Mouse (Mus musculus): ENCODE data around the gene Lrrc75b. TPM values are rescaled to one million over a fixed set of nuclear protein-coding genes. Genes with fewer than 3 reads are reported as not detected.

Lrrc75b gene
- total and polyA plus RNA-seq, 2 experiments: under 0.01 TPM; not detected in 1

DNA sequence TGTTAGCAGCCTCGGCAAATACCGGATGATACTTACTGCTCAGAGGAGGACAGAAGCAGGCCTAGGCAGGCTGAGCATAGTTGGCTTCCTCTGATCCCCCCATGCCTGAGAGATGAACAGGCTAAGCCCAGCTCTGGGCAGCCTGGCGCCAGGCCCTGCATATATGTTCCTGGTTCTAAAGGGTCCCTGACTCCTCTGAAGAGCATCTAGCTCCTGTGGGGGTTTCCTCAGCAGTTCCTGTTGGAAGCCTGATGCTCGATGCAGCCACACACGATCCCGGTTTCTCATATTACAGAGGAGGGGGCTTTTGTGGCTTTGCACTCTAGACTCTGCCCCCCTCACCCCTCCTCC is 394 bp upstream of the Lrrc75b start:
- no peak for DNase-seq (ENCODE audit: extremely low read depth, low read depth, low spot score)
- no peak for TF ChIP-seq CTCF (IDR thresholded peaks at IDR 0.05; ENCODE audit: low read depth, low read length)
- TF ChIP-seq POLR2A (IDR thresholded peaks at IDR 0.05; ENCODE audit: extremely low read depth, insufficient read depth, low read length): no peak
- peaks cover 9% of the 10 kb centered on the region for H3K27me3 ChIP-seq (ENCODE audit: control insufficient read depth, insufficient read depth, low read length)
- 0 out of 2 replicates have a peak, but pooled peaks cover 2% of the 10 kb centered on the region for H3K4me1 ChIP-seq (ENCODE audit: control insufficient read depth, insufficient read depth, low read length)
- no peak overlapping the region for H3K4me3 ChIP-seq (ENCODE audit: insufficient read depth, low read depth, low read length)
- no peaks in the 10 kb centered on the region for H3K79me2 ChIP-seq (ENCODE audit: control insufficient read depth, insufficient read depth, low read length)
- no peaks in the 10 kb centered on the region for H3K36me3 ChIP-seq (ENCODE audit: control insufficient read depth, insufficient read depth, low read length)
- no peak overlapping the region for H3K27ac ChIP-seq (replicated peaks; ENCODE audit: insufficient read depth, low read depth, low read length)
- WGBS: 38% methylated on average over 6 of the region's 6 CpGs
- H3K9ac ChIP-seq (ENCODE audit: low read depth, low read length): no peak overlapping the region

DNA sequence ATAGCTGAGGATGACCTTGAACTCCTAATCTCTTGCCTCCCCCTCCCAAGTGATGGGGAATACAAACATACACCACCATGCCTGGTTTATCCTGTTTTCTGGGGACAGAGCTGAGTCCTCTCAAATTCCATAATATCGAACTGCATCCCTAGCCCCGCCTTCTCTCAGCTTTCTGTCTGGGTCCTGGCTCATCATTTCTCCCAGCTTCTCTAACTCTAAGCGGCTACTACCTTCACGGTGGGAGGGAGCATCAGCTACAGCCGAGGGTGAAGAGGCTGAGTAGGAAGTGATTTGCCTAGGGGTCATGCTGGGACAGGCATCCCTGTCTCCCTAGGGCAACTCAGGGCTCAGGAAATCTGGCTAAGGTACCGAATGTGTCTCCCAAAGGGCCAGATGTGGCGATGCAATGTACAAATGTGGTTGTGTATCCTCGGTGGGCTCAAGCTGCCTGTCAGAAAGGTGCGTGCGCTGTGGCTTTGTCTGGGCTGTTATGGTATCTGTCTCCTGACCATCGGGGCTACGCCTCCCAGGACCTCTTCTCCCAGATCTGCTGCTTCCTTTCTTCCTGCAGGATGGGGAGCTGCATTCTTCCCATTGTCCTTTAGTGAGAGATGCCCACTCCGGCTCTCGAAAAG is 972 bp downstream of the Lrrc75b start:
- no peak for DNase-seq (ENCODE audit: extremely low read depth, low read depth, low spot score)
- Histone ChIP-seq H3K27ac (replicated peaks; ENCODE audit: insufficient read depth, low read depth, low read length) (no peak overlapping the region), H3K79me2 (ENCODE audit: control insufficient read depth, insufficient read depth, low read length) (no peaks in the 10 kb centered on the region), H3K4me3 (ENCODE audit: insufficient read depth, low read depth, low read length) (no peak overlapping the region), H3K9ac (ENCODE audit: low read depth, low read length) (no peak overlapping the region), H3K4me1 (ENCODE audit: control insufficient read depth, insufficient read depth, low read length) (0 out of 2 replicates have a peak, but pooled peaks cover 2% of the 10 kb centered on the region), H3K36me3 (ENCODE audit: control insufficient read depth, insufficient read depth, low read length) (no peaks in the 10 kb centered on the region), H3K27me3 (ENCODE audit: control insufficient read depth, insufficient read depth, low read length) (peaks cover 9% of the 10 kb centered on the region)
- TF ChIP-seq CTCF (IDR thresholded peaks at IDR 0.05; ENCODE audit: low read depth, low read length) (no peak), POLR2A (IDR thresholded peaks at IDR 0.05; ENCODE audit: extremely low read depth, insufficient read depth, low read length) (no peak)
- 13% methylated on average over 14 of the region's 14 CpGs for WGBS

DNA sequence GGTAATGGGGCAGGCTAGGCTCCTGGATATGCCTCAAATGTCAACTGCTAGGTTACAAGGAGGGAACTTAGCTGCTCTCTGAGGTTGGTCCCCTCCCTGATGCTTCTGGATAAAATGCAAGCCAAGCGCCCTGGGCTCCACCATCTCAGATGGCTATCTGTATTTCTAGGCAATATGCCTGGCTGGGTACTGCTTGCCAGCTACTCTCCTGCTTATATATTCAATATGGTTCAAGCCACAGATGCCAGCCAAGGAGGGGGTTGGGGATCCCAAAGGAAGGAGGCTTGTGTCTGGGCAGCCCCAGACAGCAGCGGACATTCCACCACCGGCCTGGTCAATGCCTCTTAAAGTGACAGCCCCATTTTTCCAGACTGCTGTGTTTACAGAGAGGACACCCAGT is 1.6 kb downstream of the Lrrc75b start:
- peaks cover 9% of the 10 kb centered on the region for H3K27me3 ChIP-seq (ENCODE audit: control insufficient read depth, insufficient read depth, low read length)
- TF ChIP-seq CTCF (IDR thresholded peaks at IDR 0.05; ENCODE audit: low read depth, low read length) (no peak), POLR2A (IDR thresholded peaks at IDR 0.05; ENCODE audit: extremely low read depth, insufficient read depth, low read length) (no peak)
- no peaks in the 10 kb centered on the region for H3K36me3 ChIP-seq (ENCODE audit: control insufficient read depth, insufficient read depth, low read length)
- no peaks in the 10 kb centered on the region for H3K79me2 ChIP-seq (ENCODE audit: control insufficient read depth, insufficient read depth, low read length)
- no peak overlapping the region for H3K9ac ChIP-seq (ENCODE audit: low read depth, low read length)
- H3K27ac ChIP-seq (replicated peaks; ENCODE audit: insufficient read depth, low read depth, low read length): no peak overlapping the region
- 0 out of 2 replicates have a peak, but pooled peaks cover 2% of the 10 kb centered on the region for H3K4me1 ChIP-seq (ENCODE audit: control insufficient read depth, insufficient read depth, low read length)
- no peak overlapping the region for H3K4me3 ChIP-seq (ENCODE audit: insufficient read depth, low read depth, low read length)
- 36% methylated on average over 3 of the region's 3 CpGs for WGBS
- no peak for DNase-seq (ENCODE audit: extremely low read depth, low read depth, low spot score)

DNA sequence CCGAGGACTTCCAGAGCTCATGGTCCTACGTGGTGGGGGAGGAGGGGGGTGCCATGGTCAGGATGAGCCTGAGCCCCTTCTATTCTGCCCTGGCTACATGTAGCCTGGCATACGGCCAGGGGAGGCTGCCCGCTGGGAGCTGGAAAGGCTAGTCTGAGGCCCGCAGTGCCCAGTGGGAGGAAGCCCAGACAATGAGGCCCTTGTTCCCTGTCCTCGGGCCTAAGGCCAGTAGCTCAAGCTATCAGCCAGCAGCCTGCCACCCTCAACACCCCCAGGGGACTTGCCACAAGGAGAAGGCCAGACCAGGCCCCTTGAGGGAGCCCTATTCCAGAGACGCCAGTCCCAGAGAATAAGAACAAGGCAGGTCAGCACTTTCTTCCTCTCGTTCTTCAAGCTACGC is 4.1 kb downstream of the Lrrc75b start:
- DNase-seq (ENCODE audit: extremely low read depth, low read depth, low spot score): no peak
- TF ChIP-seq CTCF (IDR thresholded peaks at IDR 0.05; ENCODE audit: low read depth, low read length): no peak
- no peak for TF ChIP-seq POLR2A (IDR thresholded peaks at IDR 0.05; ENCODE audit: extremely low read depth, insufficient read depth, low read length)
- WGBS: 80% methylated on average over 9 of the region's 9 CpGs
- 0 out of 2 replicates have a peak, but pooled peaks cover 2% of the 10 kb centered on the region for H3K4me1 ChIP-seq (ENCODE audit: control insufficient read depth, insufficient read depth, low read length)
- no peak overlapping the region for H3K9ac ChIP-seq (ENCODE audit: low read depth, low read length)
- H3K27me3 ChIP-seq (ENCODE audit: control insufficient read depth, insufficient read depth, low read length): peaks cover 9% of the 10 kb centered on the region; the same call in 1 of the 2 replicates
- no peaks in the 10 kb centered on the region for H3K79me2 ChIP-seq (ENCODE audit: control insufficient read depth, insufficient read depth, low read length)
- no peaks in the 10 kb centered on the region for H3K36me3 ChIP-seq (ENCODE audit: control insufficient read depth, insufficient read depth, low read length)
- no peak overlapping the region for H3K4me3 ChIP-seq (ENCODE audit: insufficient read depth, low read depth, low read length)
- H3K27ac ChIP-seq (replicated peaks; ENCODE audit: insufficient read depth, low read depth, low read length): no peak overlapping the region

DNA sequence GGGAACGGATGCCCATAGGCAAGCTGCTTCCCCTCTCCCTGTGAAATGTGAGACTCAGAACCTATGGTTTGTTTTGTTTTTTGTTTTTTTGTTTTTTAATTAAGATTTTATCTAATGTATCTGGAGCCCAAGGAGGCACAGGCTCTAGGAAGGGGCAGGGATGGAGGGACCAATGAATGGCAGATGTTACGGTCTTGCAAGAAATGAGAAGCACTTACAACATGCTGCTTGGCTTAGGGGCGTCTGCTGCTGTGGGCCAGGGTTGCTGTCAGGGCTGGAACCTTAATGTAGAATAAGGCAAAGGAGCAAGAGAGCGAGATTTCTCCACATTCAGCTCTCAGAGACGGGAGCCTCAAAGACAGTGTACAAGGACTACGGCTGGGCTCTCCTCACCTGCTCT is 4.6 kb downstream of the Lrrc75b start:
- DNase-seq (ENCODE audit: extremely low read depth, low read depth, low spot score): no peak
- TF ChIP-seq POLR2A (IDR thresholded peaks at IDR 0.05; ENCODE audit: extremely low read depth, insufficient read depth, low read length) (no peak), CTCF (IDR thresholded peaks at IDR 0.05; ENCODE audit: low read depth, low read length) (no peak)
- Histone ChIP-seq H3K36me3 (ENCODE audit: control insufficient read depth, insufficient read depth, low read length) (no peaks in the 10 kb centered on the region), H3K4me1 (ENCODE audit: control insufficient read depth, insufficient read depth, low read length) (0 out of 2 replicates have a peak, but pooled peaks cover 2% of the 10 kb centered on the region), H3K4me3 (ENCODE audit: insufficient read depth, low read depth, low read length) (no peak overlapping the region), H3K27ac (replicated peaks; ENCODE audit: insufficient read depth, low read depth, low read length) (no peak overlapping the region), H3K27me3 (ENCODE audit: control insufficient read depth, insufficient read depth, low read length) (peaks cover 9% of the 10 kb centered on the region; the same call in 1 of the 2 replicates), H3K9ac (ENCODE audit: low read depth, low read length) (no peak overlapping the region), H3K79me2 (ENCODE audit: control insufficient read depth, insufficient read depth, low read length) (no peaks in the 10 kb centered on the region)
- 90% methylated on average over 6 of the region's 6 CpGs for WGBS

DNA sequence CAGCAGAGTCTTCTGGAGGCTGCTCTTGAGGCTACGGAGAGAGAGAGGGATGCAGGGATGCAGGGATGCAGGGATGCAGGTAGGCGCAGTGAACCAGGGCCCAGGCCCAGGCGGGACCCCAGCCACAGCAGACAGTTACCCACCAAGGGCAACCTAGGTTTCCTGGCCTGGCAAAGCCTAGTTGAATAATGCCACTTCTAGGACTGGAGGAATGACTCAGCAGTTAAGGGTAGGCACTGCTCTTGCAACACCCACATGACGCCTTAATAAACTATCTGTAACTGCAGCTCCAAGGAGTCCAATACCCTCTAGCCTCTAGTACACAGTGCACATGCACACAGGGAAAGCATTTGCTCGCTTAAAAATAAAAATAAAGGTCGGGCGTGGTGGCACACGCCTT is 6.0 kb downstream of the Lrrc75b start:
- H3K27me3 ChIP-seq (ENCODE audit: control insufficient read depth, insufficient read depth, low read length): peaks cover 1% of the 10 kb centered on the region; the same call in 1 of the 2 replicates
- no peaks in the 10 kb centered on the region for H3K36me3 ChIP-seq (ENCODE audit: control insufficient read depth, insufficient read depth, low read length)
- no peak overlapping the region for H3K27ac ChIP-seq (replicated peaks; ENCODE audit: insufficient read depth, low read depth, low read length)
- peaks cover 6% of the 10 kb centered on the region; the same call in 1 of the 2 replicates for H3K4me1 ChIP-seq (ENCODE audit: control insufficient read depth, insufficient read depth, low read length)
- H3K4me3 ChIP-seq (ENCODE audit: insufficient read depth, low read depth, low read length): no peak overlapping the region
- DNase-seq (ENCODE audit: extremely low read depth, low read depth, low spot score): no peak
- TF ChIP-seq CTCF (IDR thresholded peaks at IDR 0.05; ENCODE audit: low read depth, low read length) (no peak), POLR2A (IDR thresholded peaks at IDR 0.05; ENCODE audit: extremely low read depth, insufficient read depth, low read length) (no peak)
- H3K9ac ChIP-seq (ENCODE audit: low read depth, low read length): no peak overlapping the region
- 84% methylated on average over 8 of the region's 8 CpGs for WGBS
- H3K79me2 ChIP-seq (ENCODE audit: control insufficient read depth, insufficient read depth, low read length): no peaks in the 10 kb centered on the region

Measured in liver, adult 2 months (tissue).